Mouse (Mus musculus) macrophage (primary cell): Measurements from ENCODE around the gene Tbcd. TPM values are rescaled to one million over a fixed set of nuclear protein-coding genes. Genes with fewer than 3 reads are reported as not detected.

Source experiments
- H3K27ac ChIP-seq: fragments of 350-480 bp; formaldehyde crosslinking; 2 replicates; pipeline ENCODE4 v1.9.0; 2021
- H3K36me3 ChIP-seq: fragments of 350-480 bp; formaldehyde crosslinking; 2 replicates; pipeline ENCODE4 v1.9.0; 2021; ENCODE audit errors: inconsistent target
- H3K4me3 ChIP-seq: fragments of 350-480 bp; formaldehyde crosslinking; 2 replicates; pipeline ENCODE4 v1.9.0; 2021; ENCODE audit errors: inconsistent target
- H3K79me2 ChIP-seq: fragments of 350-480 bp; formaldehyde crosslinking; 2 replicates; pipeline ENCODE4 v1.9.0; 2021; ENCODE audit errors: inconsistent target
- WGBS: methylation state at CpG from one replicate; pipeline ENCODE4 v1.1.7; 2026; ENCODE audit warnings: inconsistent platforms; ENCODE audit not compliant: missing documents; 5-methylcytosine and 5-hydroxymethylcytosine counted together
- polyA plus RNA-seq: library from polyadenylated mRNA; stranded (reverse); fragments of 250-400 nt; gene quantifications from 3 replicates; pipeline ENCODE4 v1.2.4, GENCODE M21; 2018; ENCODE audit warnings: inconsistent platforms

Gene Tbcd
- polyA plus RNA-seq, 1 experiment from 2014 or later, result 36.1 TPM

GRCm38 (mm10) chr11:121502000-121502860 is 50.5 kb downstream of the Tbcd start:
- no peak overlapping the region for H3K27ac ChIP-seq
- 81% methylated on average over 4 of the region's 4 CpGs for WGBS
- H3K36me3 ChIP-seq, result peaks cover 73% of the 10 kb centered on the region
- no peak overlapping the region for H3K4me3 ChIP-seq
- no peaks in the 10 kb centered on the region for H3K79me2 ChIP-seq

GRCm38 (mm10) chr11:121508478-121508877 is 56.7 kb downstream of the Tbcd start:
- WGBS, result 84% methylated on average over 4 of the region's 4 CpGs
- no peak overlapping the region for H3K4me3 ChIP-seq
- H3K27ac ChIP-seq, result no peak overlapping the region
- no peaks in the 10 kb centered on the region for H3K79me2 ChIP-seq
- H3K36me3 ChIP-seq, result peaks cover 26% of the 10 kb centered on the region

GRCm38 (mm10) chr11:121510512-121511246 is 58.9 kb downstream of the Tbcd start:
- no peak overlapping the region for H3K27ac ChIP-seq
- 96% methylated on average over 9 of the region's 9 CpGs for WGBS
- H3K79me2 ChIP-seq, result no peaks in the 10 kb centered on the region
- H3K36me3 ChIP-seq, result peaks cover 6% of the 10 kb centered on the region
- H3K4me3 ChIP-seq, result no peak overlapping the region

- Histone ChIP-seq H3K36me3 (no peaks in the 10 kb centered on the region; the same call in 1 of the 2 replicates), H3K79me2 (no peaks in the 10 kb centered on the region), H3K27ac (no peak overlapping the region), H3K4me3 (no peak overlapping the region)
- 96% methylated on average over 8 of the region's 8 CpGs for WGBS
These were observed 61.3 kb downstream of the Tbcd start for GRCm38 (mm10) chr11:121512896-121513572.

GRCm38 (mm10) chr11:121515996-121516395 is 64.2 kb downstream of the Tbcd start:
- H3K27ac ChIP-seq, result no peak overlapping the region
- no peaks in the 10 kb centered on the region for H3K79me2 ChIP-seq
- WGBS, result 68% methylated on average over 9 of the region's 9 CpGs
- H3K36me3 ChIP-seq, result no peaks in the 10 kb centered on the region
- no peak overlapping the region for H3K4me3 ChIP-seq

- Histone ChIP-seq H3K79me2 (no peaks in the 10 kb centered on the region), H3K36me3 (no peaks in the 10 kb centered on the region), H3K27ac (no peak overlapping the region), H3K4me3 (no peak overlapping the region)
- WGBS, result 60% methylated on average over 3 of the region's 3 CpGs
These were observed 65.2 kb downstream of the Tbcd start for GRCm38 (mm10) chr11:121516906-121517305.

GRCm38 (mm10) chr11:121517687-121518465 is 66.1 kb downstream of the Tbcd start:
- Histone ChIP-seq H3K27ac (no peak overlapping the region), H3K79me2 (no peaks in the 10 kb centered on the region), H3K4me3 (no peak overlapping the region), H3K36me3 (no peaks in the 10 kb centered on the region)
- 55% methylated on average over 17 of the region's 17 CpGs for WGBS

GRCm38 (mm10) chr11:121519131-121519530 is 67.4 kb downstream of the Tbcd start, which contains the start of gene Zfp750:
Gene Zfp750 (minus strand): TSS chr11:121519333.
- Histone ChIP-seq H3K4me3 (no peak within 1 kb of the TSS), H3K79me2 (no peaks in the 10 kb centered on the region), H3K36me3 (no peaks in the 10 kb centered on the region), H3K27ac (no peak within 1 kb of the TSS)
- 97% methylated on average over 10 of the region's 10 CpGs for WGBS

- no peaks in the 10 kb centered on the region for H3K79me2 ChIP-seq
- WGBS, result 93% methylated on average over 7 of the region's 7 CpGs
- H3K36me3 ChIP-seq, result no peaks in the 10 kb centered on the region
- H3K27ac ChIP-seq, result no peak overlapping the region
- no peak overlapping the region for H3K4me3 ChIP-seq
These were observed 68.0 kb downstream of the Tbcd start for GRCm38 (mm10) chr11:121519703-121520102.

- Histone ChIP-seq H3K27ac (peak overlapping the region; percentile 29; the same call in 1 of the 2 replicates), H3K36me3 (no peaks in the 10 kb centered on the region), H3K4me3 (no peak overlapping the region), H3K79me2 (no peaks in the 10 kb centered on the region)
- WGBS, result 60% methylated on average over 2 of the region's 2 CpGs
These were observed 69.0 kb downstream of the Tbcd start for GRCm38 (mm10) chr11:121520761-121521160.

GRCm38 (mm10) chr11:121522156-121522762 is 70.5 kb downstream of the Tbcd start:
- H3K36me3 ChIP-seq, result no peaks in the 10 kb centered on the region
- H3K79me2 ChIP-seq, result no peaks in the 10 kb centered on the region
- no peak overlapping the region for H3K4me3 ChIP-seq
- H3K27ac ChIP-seq, result no peak overlapping the region
- 70% methylated on average over 4 of the region's 4 CpGs for WGBS

- WGBS, result 95% methylated on average over 7 of the region's 7 CpGs
- Histone ChIP-seq H3K36me3 (no peaks in the 10 kb centered on the region), H3K79me2 (no peaks in the 10 kb centered on the region), H3K27ac (no peak overlapping the region), H3K4me3 (no peak overlapping the region)
These were observed 72.4 kb downstream of the Tbcd start for GRCm38 (mm10) chr11:121524191-121524590.

- WGBS, result 94% methylated on average over 2 of the region's 3 CpGs
- Histone ChIP-seq H3K4me3 (no peak overlapping the region), H3K27ac (no peak overlapping the region), H3K79me2 (no peaks in the 10 kb centered on the region), H3K36me3 (no peaks in the 10 kb centered on the region)
These were observed 78.0 kb downstream of the Tbcd start for GRCm38 (mm10) chr11:121529747-121530146.

GRCm38 (mm10) chr11:121536528-121536927 is 84.8 kb downstream of the Tbcd start:
- Histone ChIP-seq H3K79me2 (no peaks in the 10 kb centered on the region), H3K4me3 (no peak overlapping the region), H3K36me3 (peaks cover 7% of the 10 kb centered on the region; the same call in 1 of the 2 replicates), H3K27ac (no peak overlapping the region)
- WGBS, result 96% methylated on average over 3 of the region's 3 CpGs
